Mouse (Mus musculus) c-Kit-positive CD71-positive TER-119-positive erythroid progenitor cells, embryonic 14.5 days (primary cell): ENCODE data around the gene Il17d.

ENCODE experiments used
- DNase-seq: peaks from one replicate; pipeline ENCODE4 v3.0.0-alpha.2; 2013; ENCODE audit warnings: low spot score

The Il17d gene

GRCm38 (mm10) chr14:57535646-57536045 lies 11.1 kb downstream of the Il17d start:
- no peak for DNase-seq

- no peak for DNase-seq
Measured at GRCm38 (mm10) chr14:57536820-57537219, 12.2 kb downstream of the Il17d start.

GRCm38 (mm10) chr14:57537261-57538015 lies 12.9 kb downstream of the Il17d start:
- DNase-seq = no peak

GRCm38 (mm10) chr14:57540683-57541082 lies 16.1 kb downstream of the Il17d start:
- no peak for DNase-seq

GRCm38 (mm10) chr14:57542231-57542630 lies 17.7 kb downstream of the Il17d start:
- no peak for DNase-seq

GRCm38 (mm10) chr14:57543420-57544039 lies 19.0 kb downstream of the Il17d start:
- no peak for DNase-seq

GRCm38 (mm10) chr14:57545526-57545925 lies 20.9 kb downstream of the Il17d start:
- no peak for DNase-seq

GRCm38 (mm10) chr14:57546131-57546530 lies 21.6 kb downstream of the Il17d start:
- DNase-seq = no peak

GRCm38 (mm10) chr14:57546557-57547021 lies 22.0 kb downstream of the Il17d start:
- peak; percentile 16 for DNase-seq

GRCm38 (mm10) chr14:57547062-57547461 lies 22.5 kb downstream of the Il17d start:
- DNase-seq = no peak

- no peak for DNase-seq
Measured at GRCm38 (mm10) chr14:57552945-57553344, 28.4 kb downstream of the Il17d start.

- no peak for DNase-seq
Measured at GRCm38 (mm10) chr14:57554434-57554833, 29.9 kb downstream of the Il17d start.

- DNase-seq = no peak
Measured at GRCm38 (mm10) chr14:57555471-57556070, 31.0 kb downstream of the Il17d start.

GRCm38 (mm10) chr14:57556922-57557321 lies 32.3 kb downstream of the Il17d start:
- DNase-seq = no peak

GRCm38 (mm10) chr14:57565626-57566025 lies 41.0 kb downstream of the Il17d start:
- no peak for DNase-seq

GRCm38 (mm10) chr14:57571155-57572133 lies 46.9 kb downstream of the Il17d start, which contains the start of gene Eef1akmt1:
TSS of gene Eef1akmt1 (minus strand) at chr14:57571612.
- peak; percentile 93 for DNase-seq

- no peak for DNase-seq
Measured at GRCm38 (mm10) chr14:57574792-57575587, 50.4 kb downstream of the Il17d start.

GRCm38 (mm10) chr14:57576364-57577060 lies 51.9 kb downstream of the Il17d start:
- DNase-seq = no peak

- no peak for DNase-seq
Measured at GRCm38 (mm10) chr14:57591830-57592229, 67.3 kb downstream of the Il17d start.
